Mouse (Mus musculus) G1E (cell line): ENCODE data around the gene Gabarapl2. TPM values are rescaled to one million over a fixed set of nuclear protein-coding genes. Genes with fewer than 3 reads are reported as not detected.
A peak's percentile ranks its signal among the peaks of the same experiment; 100 is the strongest.

Experiments
- ATAC-seq: 2 replicates; pipeline ENCODE4 v1.8.0; 2016; ENCODE audit warnings: mild to moderate bottlenecking; ENCODE audit not compliant: insufficient number of reproducible peaks, poor library complexity, low FRiP score, severe bottlenecking; ENCODE audit errors: extremely low read depth
- DNase-seq: peaks from one replicate; pipeline ENCODE4 v3.0.0; 2012; ENCODE audit warnings: low spot score
- H3K27me3 ChIP-seq: 2 replicates; pipeline ENCODE4 v1.6.1; 2012; ENCODE audit warnings: mild to moderate bottlenecking, low read length, inconsistent platforms; ENCODE audit not compliant: insufficient read depth
- H3K36me3 ChIP-seq: replicated peaks from 2 replicates; pipeline ENCODE3; 2012; ENCODE audit warnings: mild to moderate bottlenecking, inconsistent platforms
- H3K4me1 ChIP-seq: 2 replicates; pipeline ENCODE4 v1.6.1; 2012; ENCODE audit warnings: low read depth, low read length, inconsistent platforms, mixed read lengths; ENCODE audit not compliant: insufficient read depth
- H3K4me3 ChIP-seq: 2 replicates; pipeline ENCODE4 v1.5.1; 2012; ENCODE audit warnings: low read depth, mild to moderate bottlenecking, inconsistent platforms, low read length, moderate library complexity, mixed read lengths
- H3K9me3 ChIP-seq: replicated peaks from 2 replicates; pipeline ENCODE4 v1.6.1; 2012; ENCODE audit warnings: inconsistent platforms
- CTCF ChIP-seq: IDR thresholded peaks from 2 replicates; pipeline ENCODE4 v1.5.1; 2012; ENCODE audit warnings: low read depth, low read length, inconsistent platforms, mixed read lengths
- GATA1 ChIP-seq: IDR thresholded peaks from 2 replicates; pipeline ENCODE4 v1.6.1; 2012; ENCODE audit warnings: borderline replicate concordance, low read length, inconsistent platforms, mixed read lengths
- GATA2 ChIP-seq: IDR thresholded peaks from 2 replicates; pipeline ENCODE4 v1.6.1; 2012; ENCODE audit warnings: low read depth, low read length, inconsistent platforms, borderline replicate concordance
- POLR2AphosphoS5 ChIP-seq: IDR thresholded peaks from 2 replicates; pipeline ENCODE4 v1.6.1; 2012; ENCODE audit warnings: low read depth, low read length, inconsistent platforms; ENCODE audit not compliant: insufficient replicate concordance
- TAL1 ChIP-seq: conservative IDR thresholded peaks from 2 replicates; pipeline ENCODE4 v1.6.1; 2012; ENCODE audit warnings: low read depth, low read length, inconsistent platforms, mixed read lengths
- polyA plus RNA-seq: library from polyadenylated mRNA; stranded (reverse); fragments of >175 nt; gene quantifications from 2 replicates; pipeline ENCODE4 v1.2.3, GENCODE M21; 2012
- total RNA-seq, 2 experiments: library from RNA; stranded (forward) in 1 of 2; stranded (reverse) in 1 of 2; fragments of 200-1000 nt in 1 of 2; fragments of >200 nt in 1 of 2; fragmentation: Nextera tagmentation in 1 of 2; gene quantifications; 2 replicates each; pipeline ENCODE4 v1.2.3; 2014 to 2017

The Gabarapl2 gene
- total and polyA plus RNA-seq, 3 experiments = 3.7 to 53.7 (median 36.6) TPM

- TF ChIP-seq GATA2 = no peak
- no peak for TF ChIP-seq TAL1
- Histone ChIP-seq H3K4me1 (peaks cover 28% of the 10 kb centered on the region), H3K4me3 (peak overlapping the region; percentile 92), H3K9me3 (no peaks in the 10 kb centered on the region), H3K36me3 (peaks cover 74% of the 10 kb centered on the region), H3K27me3 (no peaks in the 10 kb centered on the region)
- DNase-seq = no peak
- ATAC-seq = no peak
Observed at GRCm38 (mm10) chr8:111991278-111991677, 50.8 kb downstream of the Gabarapl2 start.

- Histone ChIP-seq H3K4me3 (peak within 1 kb of the TSS; percentile 92), H3K36me3 (peaks cover 77% of the 10 kb centered on the region), H3K9me3 (no peaks in the 10 kb centered on the region), H3K4me1 (peaks cover 28% of the 10 kb centered on the region), H3K27me3 (no peaks in the 10 kb centered on the region)
- TF ChIP-seq TAL1 = no peak
- TF ChIP-seq POLR2AphosphoS5 = no peak
- no peak for TF ChIP-seq GATA2
- no peak for TF ChIP-seq CTCF
- ATAC-seq = peak; percentile 97
- peak; percentile 88 for DNase-seq
Observed at GRCm38 (mm10) chr8:111992013-111992702, 51.7 kb downstream of the Gabarapl2 start, which contains the start of gene Adat1. TSS of gene Adat1 (minus strand) at chr8:111992302.

GRCm38 (mm10) chr8:111992703-111993039 lies 52.2 kb downstream of the Gabarapl2 start:
- Histone ChIP-seq H3K4me1 (peaks cover 28% of the 10 kb centered on the region), H3K36me3 (peaks cover 77% of the 10 kb centered on the region), H3K9me3 (no peaks in the 10 kb centered on the region), H3K27me3 (no peaks in the 10 kb centered on the region), H3K4me3 (no peak overlapping the region)
- DNase-seq (no peak), ATAC-seq (no peak)
- TF ChIP-seq GATA1 (no peak), POLR2AphosphoS5 (no peak), TAL1 (no peak), GATA2 (no peak), CTCF (no peak)

Other genes with a start within 250 kb of the Gabarapl2 start
- not detected in 2 replicates for gene Ctrb1, start 249.7 kb upstream of the Gabarapl2 start, total RNA-seq (2014; fragmentation: Nextera tagmentation)
- not detected in 2 replicates for gene Ctrb1, start 249.7 kb upstream of the Gabarapl2 start, total RNA-seq (2017)
- not detected in 2 replicates for gene Ctrb1, start 249.7 kb upstream of the Gabarapl2 start, polyA plus RNA-seq
- gene Bcar1, start 196.9 kb upstream of the Gabarapl2 start, total RNA-seq (2014; fragmentation: Nextera tagmentation) = 0.68 and 1.1 TPM in 2 replicates
- 1.0 and 1.2 TPM in 2 replicates for gene Bcar1, start 196.9 kb upstream of the Gabarapl2 start, total RNA-seq (2017)
- gene Bcar1, start 196.9 kb upstream of the Gabarapl2 start, polyA plus RNA-seq = 0.28 and 0.39 TPM in 2 replicates
- gene Cfdp1, start 86.4 kb upstream of the Gabarapl2 start, total RNA-seq (2014; fragmentation: Nextera tagmentation) = 140 and 160 TPM in 2 replicates
- gene Cfdp1, start 86.4 kb upstream of the Gabarapl2 start, total RNA-seq (2017) = 214 and 229 TPM in 2 replicates
- 20.7 and 26.1 TPM in 2 replicates for gene Cfdp1, start 86.4 kb upstream of the Gabarapl2 start, polyA plus RNA-seq
- 10.2 and 12.5 TPM in 2 replicates for gene Tmem170, start 64.0 kb upstream of the Gabarapl2 start, total RNA-seq (2014; fragmentation: Nextera tagmentation)
- gene Tmem170, start 64.0 kb upstream of the Gabarapl2 start, total RNA-seq (2017) = 2.8 and 3.2 TPM in 2 replicates
- gene Tmem170, start 64.0 kb upstream of the Gabarapl2 start, polyA plus RNA-seq = 0.51 and 0.52 TPM in 2 replicates
- not detected in 2 replicates for gene Chst5, start 30.3 kb upstream of the Gabarapl2 start, total RNA-seq (2014; fragmentation: Nextera tagmentation)
- gene Chst5, start 30.3 kb upstream of the Gabarapl2 start, total RNA-seq (2017) = 0.05 TPM in 1 of 2 replicates, not detected in the other
- not detected in 2 replicates for gene Chst5, start 30.3 kb upstream of the Gabarapl2 start, polyA plus RNA-seq
- 10.7 and 15.2 TPM in 2 replicates for gene Tmem231, start 6.8 kb upstream of the Gabarapl2 start, total RNA-seq (2014; fragmentation: Nextera tagmentation)
- 7.0 and 8.9 TPM in 2 replicates for gene Tmem231, start 6.8 kb upstream of the Gabarapl2 start, total RNA-seq (2017)
- gene Tmem231, start 6.8 kb upstream of the Gabarapl2 start, polyA plus RNA-seq = 8.8 and 9.1 TPM in 2 replicates
- gene Adat1, start 51.6 kb downstream of the Gabarapl2 start, total RNA-seq (2014; fragmentation: Nextera tagmentation) = 19.2 and 20.1 TPM in 2 replicates
- 7.6 and 8.2 TPM in 2 replicates for gene Adat1, start 51.6 kb downstream of the Gabarapl2 start, total RNA-seq (2017)
- 1.5 and 3.3 TPM in 2 replicates for gene Adat1, start 51.6 kb downstream of the Gabarapl2 start, polyA plus RNA-seq
- 184 TPM in 2 replicates for gene Kars, start 70.6 kb downstream of the Gabarapl2 start, total RNA-seq (2014; fragmentation: Nextera tagmentation)
- gene Kars, start 70.6 kb downstream of the Gabarapl2 start, total RNA-seq (2017) = 177 TPM in 2 replicates
- gene Kars, start 70.6 kb downstream of the Gabarapl2 start, polyA plus RNA-seq = 87.8 and 113 TPM in 2 replicates
- gene Terf2ip, start 70.7 kb downstream of the Gabarapl2 start, total RNA-seq (2014; fragmentation: Nextera tagmentation) = 18.4 and 26.1 TPM in 2 replicates
- gene Terf2ip, start 70.7 kb downstream of the Gabarapl2 start, total RNA-seq (2017) = 18.1 and 20.6 TPM in 2 replicates
- 8.7 and 10.8 TPM in 2 replicates for gene Terf2ip, start 70.7 kb downstream of the Gabarapl2 start, polyA plus RNA-seq
- gene Gm6793, start 74.3 kb downstream of the Gabarapl2 start, total RNA-seq (2014; fragmentation: Nextera tagmentation) = not detected in 2 replicates
- 0.06 and 0.11 TPM in 2 replicates for gene Gm6793, start 74.3 kb downstream of the Gabarapl2 start, total RNA-seq (2017)
- gene Gm6793, start 74.3 kb downstream of the Gabarapl2 start, polyA plus RNA-seq = 0.24 TPM in 1 of 2 replicates, not detected in the other